Comparison of ENCODE assay signal across 9 mouse cellular contexts in genomic region chr13:114987161-114987560, GRCm38 (mm10). TPM values are rescaled to one million over a fixed set of nuclear protein-coding genes. Genes with fewer than 3 reads are reported as not detected.
DNase-seq lines count a peak whose midpoint lies in the region; ATAC-seq and TF ChIP-seq lines count a peak whose summit lies in the region.
"Had no signal": no experiment of that assay in that cellular context is flagged by ENCODE, and none has a peak within 500 bp of the region (broad histone marks: within the 10 kb centered on the region; RNA-seq: fewer than 3 reads in every experiment).

No protein-coding gene starts in this region.

- 56% methylated on average over 2 of the region's 2 CpGs for WGBS in hindbrain, embryonic 11.5 days
- 63% methylated on average over 2 of the region's 2 CpGs for WGBS in hindbrain, embryonic 16.5 days
- WGBS in liver, embryonic 14.5 days (ENCODE audit: insufficient replicate concordance): 32% methylated on average over 2 of the region's 2 CpGs

- no peaks in the 10 kb centered on the region for H3K27me3 ChIP-seq in hindbrain, embryonic 11.5 days (ENCODE audit: control insufficient read depth, insufficient read depth, low read length)
- H3K27me3 ChIP-seq in hindbrain, embryonic 16.5 days (replicated peaks; ENCODE audit: control insufficient read depth, insufficient read depth, low read length): no peaks in the 10 kb centered on the region
- H3K27me3 ChIP-seq in liver, embryonic 14.5 days (ENCODE audit: control insufficient read depth, insufficient read depth, low read length): no peaks in the 10 kb centered on the region
- H3K27me3 ChIP-seq: hindbrain, embryonic 15.5 days had no signal

- peak; percentile 27 for TF ChIP-seq CTCF in liver, embryonic 14.5 days (IDR thresholded peaks at IDR 0.05; ENCODE audit: low read depth)

- H3K36me3 ChIP-seq in hindbrain, embryonic 11.5 days (ENCODE audit: control insufficient read depth, insufficient read depth, low read length): no peaks in the 10 kb centered on the region
- H3K36me3 ChIP-seq in hindbrain, embryonic 16.5 days (ENCODE audit: control insufficient read depth, insufficient read depth, low read length): no peaks in the 10 kb centered on the region
- no peaks in the 10 kb centered on the region for H3K36me3 ChIP-seq in liver, embryonic 14.5 days (replicated peaks; ENCODE audit: control insufficient read depth, insufficient read depth, low read depth)
- H3K36me3 ChIP-seq: hindbrain, embryonic 15.5 days had no signal

- peak; percentile 41 for DNase-seq in hindbrain, embryonic 11.5 days (ENCODE audit: low spot score)
- peak; percentile 9 for DNase-seq in ES-CJ7 (ENCODE audit: low read depth, low spot score)
- DNase-seq in heart, adult 9 months (ENCODE audit: low spot score in 2 of 2): peak; percentile 56 to 61
- DNase-seq in liver, embryonic 14.5 days (ENCODE audit: low read depth in 3 of 3, low spot score in 3 of 3): no peak
- no peak for DNase-seq in urinary bladder, adult 2 months (ENCODE audit: low spot score)
- no peak for DNase-seq in layer of hippocampus, postnatal 36 days

- ATAC-seq in hindbrain, embryonic 11.5 days (ENCODE audit: low FRiP score): no peak
- ATAC-seq in hindbrain, embryonic 16.5 days: no peak
- ATAC-seq in liver, embryonic 14.5 days (ENCODE audit: insufficient read depth): no peak
- no peak; the same call in 1 of the 2 replicates for ATAC-seq in frontal cortex, adult (ENCODE audit: low TSS enrichment)

- no peak for TF ChIP-seq EP300 in liver, embryonic 14.5 days (IDR thresholded peaks at IDR 0.05; ENCODE audit: low read depth)

- H3K4me3 ChIP-seq in hindbrain, embryonic 11.5 days (ENCODE audit: low read depth, low read length): no peak overlapping the region
- no peak overlapping the region for H3K4me3 ChIP-seq in hindbrain, embryonic 16.5 days (ENCODE audit: low read length)
- H3K4me3 ChIP-seq in liver, embryonic 14.5 days (ENCODE audit: insufficient read depth in 1 of 2, low read depth in 2 of 2, low read length in 2 of 2): no peak overlapping the region
- H3K4me3 ChIP-seq: hindbrain, embryonic 15.5 days had no signal

- no peak overlapping the region for H3K27ac ChIP-seq in hindbrain, embryonic 11.5 days (ENCODE audit: low read depth, low read length)
- H3K27ac ChIP-seq in hindbrain, embryonic 16.5 days (ENCODE audit: low read depth, low read length): no peak overlapping the region
- H3K27ac ChIP-seq in liver, embryonic 14.5 days: no peak overlapping the region
- H3K27ac ChIP-seq: hindbrain, embryonic 15.5 days had no signal

- H3K4me2 ChIP-seq in hindbrain, embryonic 11.5 days (replicated peaks; ENCODE audit: low read depth, low read length): no peak overlapping the region
- no peak overlapping the region for H3K4me2 ChIP-seq in hindbrain, embryonic 16.5 days (ENCODE audit: low read length)
- no peak overlapping the region for H3K4me2 ChIP-seq in liver, embryonic 14.5 days (ENCODE audit: low read depth)
- H3K4me2 ChIP-seq: hindbrain, embryonic 15.5 days had no signal

- H3K9ac ChIP-seq in hindbrain, embryonic 11.5 days (ENCODE audit: low read depth, low read length): no peak overlapping the region
- no peak overlapping the region for H3K9ac ChIP-seq in hindbrain, embryonic 16.5 days (ENCODE audit: low read depth, low read length)
- no peak overlapping the region for H3K9ac ChIP-seq in liver, embryonic 14.5 days (replicated peaks)
- H3K9ac ChIP-seq: hindbrain, embryonic 15.5 days had no signal

- H3K9me3 ChIP-seq in hindbrain, embryonic 11.5 days (ENCODE audit: control insufficient read depth, low read length): no peaks in the 10 kb centered on the region
- no peaks in the 10 kb centered on the region for H3K9me3 ChIP-seq in hindbrain, embryonic 16.5 days (ENCODE audit: control insufficient read depth, low read length)
- no peaks in the 10 kb centered on the region for H3K9me3 ChIP-seq in liver, embryonic 14.5 days (ENCODE audit: control insufficient read depth, low read length)
- H3K9me3 ChIP-seq: hindbrain, embryonic 15.5 days had no signal

- no peaks in the 10 kb centered on the region for H3K4me1 ChIP-seq in hindbrain, embryonic 11.5 days (replicated peaks; ENCODE audit: control insufficient read depth, insufficient read depth, low read length)
- H3K4me1 ChIP-seq in hindbrain, embryonic 16.5 days (ENCODE audit: control insufficient read depth, insufficient read depth, low read depth, low read length): no peaks in the 10 kb centered on the region
- H3K4me1 ChIP-seq in liver, embryonic 14.5 days (replicated peaks; ENCODE audit: control insufficient read depth in 2 of 2, insufficient read depth in 2 of 2, low read length in 1 of 2): no peaks in the 10 kb centered on the region

RNA-seq across cellular contexts. Expression of gene Itga2, which starts 55.3 kb away (rescaled TPM):
- 0.80 and 2.3 TPM in 2 replicates for polyA plus RNA-seq in hindbrain, embryonic 11.5 days (2014; fragmentation: Nextera tagmentation; extraction: Ambion mirVana)
- polyA plus RNA-seq in hindbrain, embryonic 16.5 days (2015; fragmentation: Nextera tagmentation; extraction: Ambion mirVana): 0.58 and 1.5 TPM in 2 replicates
- 0.29 and 0.47 TPM in 2 replicates for polyA plus RNA-seq in liver, embryonic 14.5 days (2012; rRNA removed)
- 0.58 and 0.72 TPM in 2 replicates for polyA plus RNA-seq in liver, embryonic 14.5 days (2014; fragmentation: Nextera tagmentation; extraction: Ambion mirVana)
- 4.7 and 5.4 TPM in 2 replicates for polyA plus RNA-seq in urinary bladder, adult 2 months (2012; rRNA removed)
- under 1 TPM; 0.08 to 0.17 TPM for total RNA-seq in layer of hippocampus, postnatal 36 days (2021)

Comparison
In these comparisons a context has a peak if more than half of its experiments do, and no peak if none do; other contexts are left out.
1. DNase-seq: peak in hindbrain, embryonic 11.5 days (single experiment), ES-CJ7 (single experiment) and heart, adult 9 months (2 of 2); none in liver, embryonic 14.5 days (0 of 3), urinary bladder, adult 2 months (single experiment) and layer of hippocampus, postnatal 36 days (0 of 2).